Mouse (Mus musculus): ENCODE measurements around the gene Cxcr1.

Gene Cxcr1

DNA sequence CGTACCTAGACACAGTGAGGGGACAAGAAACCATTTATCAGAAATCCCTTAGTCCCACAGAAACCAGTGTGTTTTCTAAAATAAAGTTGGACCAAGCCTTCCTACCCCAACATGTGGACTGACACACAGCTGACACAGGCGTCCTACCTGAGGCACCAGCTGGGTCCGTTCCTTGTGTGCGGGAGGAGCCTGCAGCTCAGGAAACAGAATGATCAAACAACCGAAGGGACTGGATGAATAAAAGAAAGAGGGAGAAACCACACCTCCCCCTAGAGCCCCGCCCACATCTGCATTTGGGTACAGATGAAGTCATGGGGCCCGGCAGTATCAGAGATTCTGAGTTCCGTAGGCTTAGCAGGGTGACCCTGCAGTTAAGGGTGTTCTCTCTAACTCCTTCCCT lies at the start of gene Cxcr1:
TSS of gene Cxcr1 (minus strand) at position 187 of the 400 bp plus-strand sequence.
- no peak for DNase-seq

DNA sequence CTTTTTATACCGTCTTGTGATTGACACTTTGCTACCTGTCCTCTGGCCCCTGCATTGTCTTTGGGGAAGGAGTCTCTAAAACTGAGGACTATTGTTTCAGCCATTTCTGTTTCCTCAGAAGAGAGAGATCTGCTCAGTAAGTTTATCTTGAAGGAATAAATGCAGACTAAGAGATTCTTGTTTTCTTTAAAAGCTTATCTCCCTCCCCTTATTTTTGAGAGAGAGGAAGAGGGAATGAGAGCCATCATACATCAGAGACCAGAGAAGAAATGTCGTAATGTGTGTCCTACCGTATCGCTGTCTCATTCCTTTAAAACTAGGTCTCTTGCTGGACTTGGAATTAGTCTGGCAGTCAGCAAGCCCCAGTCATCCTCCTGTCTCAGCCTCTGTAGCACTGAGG lies 46.4 kb upstream of the Cxcr1 start:
- DNase-seq: no peak

DNA sequence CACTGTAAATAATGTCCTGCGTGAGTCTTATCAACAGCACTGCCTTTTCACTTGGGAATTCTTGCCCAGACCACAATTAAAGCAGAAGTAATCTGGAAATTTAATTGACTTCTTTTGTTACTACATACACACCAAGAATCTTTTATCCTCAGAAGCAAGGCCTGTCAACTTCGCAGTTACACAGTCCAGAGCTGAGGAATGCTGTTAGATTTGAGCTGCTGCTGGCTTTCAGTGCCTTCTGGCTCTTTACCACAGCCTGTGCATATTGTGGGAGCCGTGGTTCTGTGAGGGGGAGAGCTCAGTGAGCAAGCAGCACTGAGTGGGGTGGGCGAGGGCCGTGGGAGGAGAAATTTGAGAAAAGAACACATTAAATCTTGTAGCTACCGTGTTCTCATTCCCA lies 45.9 kb upstream of the Cxcr1 start:
- DNase-seq: peak; percentile 24

DNA sequence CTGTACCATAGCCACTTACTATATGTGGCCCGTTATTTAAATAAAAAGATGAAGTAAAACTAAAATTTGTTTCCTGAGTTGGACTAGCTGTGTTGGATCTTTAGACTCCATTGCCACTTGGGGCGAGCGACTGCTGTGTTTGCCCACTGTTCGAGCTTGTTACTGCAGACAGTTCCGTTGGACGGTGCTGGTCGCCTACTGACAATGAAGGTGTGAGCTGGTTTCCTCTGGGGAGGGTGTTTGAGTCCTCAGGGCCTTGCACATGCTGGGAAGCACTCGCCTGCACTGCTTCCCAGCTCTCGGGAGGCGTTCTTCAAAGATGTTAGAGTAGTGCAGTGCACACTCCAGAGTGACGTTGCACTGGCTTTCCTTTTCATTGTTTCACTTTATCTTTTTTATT lies 45.2 kb upstream of the Cxcr1 start:
- peak; percentile 18 for DNase-seq

DNA sequence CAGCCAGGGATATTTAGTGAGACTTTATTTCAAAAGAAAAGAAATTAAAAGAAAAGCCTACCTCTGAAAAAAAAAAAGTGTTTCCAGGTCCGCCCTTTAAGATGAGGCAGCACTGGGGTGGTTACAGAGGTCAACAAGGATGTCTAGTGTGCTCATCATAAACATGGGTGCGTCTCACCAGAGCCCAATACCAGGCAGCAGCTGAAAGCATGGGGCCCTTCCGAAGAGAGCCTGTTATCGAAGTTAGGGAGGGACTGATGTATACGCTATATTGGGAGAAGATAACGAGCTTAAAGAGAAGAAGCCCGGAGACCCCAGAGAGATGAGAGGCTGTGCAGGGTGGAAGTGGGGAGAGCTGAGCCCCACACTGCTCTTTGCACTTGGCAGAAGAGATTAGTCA lies 44.7 kb upstream of the Cxcr1 start:
- peak; percentile 72 for DNase-seq

DNA sequence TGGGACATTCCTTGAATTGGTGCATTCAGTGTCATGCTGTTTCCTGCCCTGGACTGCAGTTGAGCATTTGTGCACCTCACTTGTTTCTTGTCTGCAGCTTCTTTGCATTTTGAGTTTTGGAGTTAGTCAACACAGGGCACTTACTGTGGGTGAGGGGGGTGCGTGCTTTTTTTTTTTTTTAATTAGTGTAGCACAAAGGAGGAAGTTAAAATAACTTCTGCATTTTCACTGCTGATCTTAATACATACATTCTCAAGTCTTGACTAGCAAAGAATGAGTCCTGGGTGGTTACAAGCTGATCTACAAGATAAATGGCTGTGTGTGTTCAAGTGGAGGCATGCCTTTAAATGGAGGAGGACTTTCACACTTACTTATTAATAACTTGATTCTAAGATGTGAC lies 43.7 kb upstream of the Cxcr1 start:
- no peak for DNase-seq

DNA sequence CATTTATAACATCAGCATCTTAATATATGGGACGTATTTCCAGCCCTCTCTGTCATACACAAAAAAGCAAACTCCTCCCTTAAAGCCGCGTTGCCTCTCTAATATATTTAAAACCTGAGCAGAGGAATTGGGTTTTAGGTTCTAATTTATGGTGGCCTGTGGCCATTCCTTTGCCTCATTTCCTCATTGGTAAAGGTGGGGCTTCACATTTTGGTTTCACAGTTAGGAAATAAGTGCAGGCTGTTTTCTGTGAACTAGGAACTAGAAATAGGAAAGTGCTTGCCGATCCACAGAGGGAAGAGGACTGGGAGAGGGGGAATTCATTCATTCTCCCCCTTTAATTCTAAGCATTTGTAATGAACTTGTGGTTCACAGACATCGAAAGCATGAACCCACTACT lies 43.2 kb upstream of the Cxcr1 start:
- DNase-seq: no peak

DNA sequence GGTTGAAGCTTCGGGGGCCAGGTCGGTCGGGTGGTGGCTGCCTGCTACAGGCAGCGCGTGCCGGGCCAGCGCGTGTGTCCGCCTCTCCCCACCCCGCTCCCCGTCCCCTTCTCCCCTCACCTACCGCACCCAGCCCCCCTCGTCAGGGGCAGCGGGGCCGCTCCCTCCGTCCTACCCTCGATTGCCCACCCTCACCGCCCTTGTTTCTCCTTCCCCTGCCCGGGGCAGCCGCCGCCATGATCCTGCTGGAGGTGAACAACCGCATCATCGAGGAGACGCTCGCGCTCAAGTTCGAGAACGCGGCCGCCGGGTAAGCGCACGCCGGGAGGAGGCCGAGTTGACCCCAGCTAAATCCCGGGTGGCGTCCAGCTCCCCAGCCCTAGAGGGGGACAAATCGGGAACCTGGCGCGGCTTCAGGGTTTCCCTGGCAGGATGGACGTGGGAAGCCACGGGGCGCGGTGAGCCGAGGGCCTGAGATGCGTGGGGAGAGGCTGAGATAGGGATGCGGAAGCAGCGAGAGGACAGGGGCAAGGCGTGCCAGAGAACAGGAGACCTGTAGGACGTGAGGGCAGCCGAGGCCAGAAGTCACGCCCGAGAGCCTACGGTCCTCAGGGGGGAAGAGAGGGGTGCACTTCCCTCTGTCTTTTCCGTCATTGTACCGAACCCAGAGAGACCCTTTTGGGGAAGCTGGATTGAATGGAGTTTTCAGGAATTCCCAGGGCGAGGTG lies 42.3 kb upstream of the Cxcr1 start:
- DNase-seq: peak; percentile 75

DNA sequence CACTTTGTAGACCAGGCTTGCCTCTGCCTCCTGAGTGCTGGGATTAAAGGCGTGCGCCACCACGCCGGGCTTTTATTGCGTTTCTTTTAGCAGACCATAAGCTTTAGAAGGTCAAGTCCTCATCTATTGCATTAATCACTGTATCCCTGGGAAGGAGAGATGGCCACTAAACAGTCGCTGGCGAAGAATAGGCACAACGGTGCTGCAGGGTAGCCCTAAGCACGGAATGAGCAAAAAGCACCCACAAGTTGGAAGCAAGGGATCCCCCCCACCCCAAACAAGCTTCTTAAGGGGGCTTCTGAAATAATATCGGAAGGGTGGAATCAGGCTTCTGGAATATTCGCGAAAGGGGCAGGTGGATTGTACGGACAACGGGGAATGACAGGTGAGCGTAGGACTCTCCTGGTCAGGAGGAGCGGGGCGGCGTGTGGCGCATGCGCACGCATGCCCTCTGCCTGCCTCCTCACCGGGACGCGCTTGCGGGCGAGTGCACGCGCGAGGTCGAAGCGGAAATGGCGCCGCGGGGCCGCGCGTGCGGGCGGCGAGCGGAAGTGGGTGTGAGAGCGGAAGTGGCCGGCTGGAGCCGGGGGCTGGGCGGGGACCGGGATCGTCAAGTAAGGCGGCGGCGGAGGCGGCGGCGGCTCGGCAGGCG lies 41.6 kb upstream of the Cxcr1 start, which contains the start of gene Arpc2:
TSS of gene Arpc2 (plus strand) at position 147 of the 652 bp plus-strand sequence.
- peak; percentile 98 for DNase-seq

DNA sequence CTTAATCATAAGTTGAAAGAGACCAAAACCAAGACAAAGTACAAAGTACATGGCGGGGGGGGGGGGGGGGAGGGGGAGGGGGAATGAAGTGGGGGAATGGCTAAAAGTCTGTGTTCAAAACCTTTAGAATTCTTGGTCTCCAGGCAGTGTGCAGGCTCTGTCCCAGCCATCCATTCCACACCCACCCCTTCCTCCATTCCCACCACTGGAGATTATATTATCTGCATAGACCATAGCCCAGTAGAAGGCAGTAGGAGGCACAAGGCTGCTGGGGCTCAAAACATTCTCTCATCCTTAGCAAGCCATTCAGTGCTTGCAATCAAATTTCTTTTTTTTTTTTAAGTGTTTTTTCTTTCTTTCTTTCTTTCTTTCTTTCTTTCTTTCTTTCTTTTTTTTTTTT lies 36.6 kb upstream of the Cxcr1 start:
- no peak for DNase-seq

DNA sequence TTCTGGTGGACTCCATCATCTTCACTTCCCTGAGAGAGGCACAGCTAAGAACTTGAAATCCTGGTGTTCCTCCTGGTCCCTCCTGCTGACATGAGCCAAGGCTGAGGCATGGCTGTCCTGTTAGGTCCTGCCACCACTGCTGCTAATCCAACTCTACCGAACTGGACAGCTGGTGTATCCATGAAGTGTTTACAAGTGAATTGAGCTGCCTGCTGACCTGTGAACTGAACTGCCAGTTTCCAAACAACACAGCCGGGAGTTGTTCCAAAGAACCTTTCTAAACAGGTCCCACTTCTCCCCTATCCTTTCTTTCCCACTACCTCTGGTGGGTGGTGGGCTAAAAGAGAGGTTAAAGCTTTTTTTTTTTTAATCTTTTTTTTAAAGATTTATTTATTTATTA lies 35.5 kb upstream of the Cxcr1 start:
- DNase-seq: no peak

DNA sequence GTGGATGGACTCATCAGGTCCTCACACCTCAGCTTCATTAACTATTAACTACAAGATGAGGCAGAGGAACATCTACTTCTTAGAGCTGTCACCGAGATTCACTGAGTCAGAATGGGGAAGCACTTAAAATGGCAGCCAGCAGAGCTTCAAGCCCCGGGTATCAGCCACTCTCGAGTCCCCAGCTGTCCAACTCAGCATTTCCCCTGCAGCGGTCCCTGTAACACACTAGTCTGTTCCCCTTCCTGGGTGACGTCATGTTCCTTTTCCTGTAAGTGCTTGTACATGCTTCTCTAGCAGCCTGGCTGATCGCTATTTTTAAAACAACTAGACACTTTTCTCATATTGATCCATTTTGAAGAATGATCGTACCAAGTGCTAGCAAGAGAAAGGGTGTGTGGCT lies 32.9 kb upstream of the Cxcr1 start:
- peak; percentile 39 for DNase-seq

DNA sequence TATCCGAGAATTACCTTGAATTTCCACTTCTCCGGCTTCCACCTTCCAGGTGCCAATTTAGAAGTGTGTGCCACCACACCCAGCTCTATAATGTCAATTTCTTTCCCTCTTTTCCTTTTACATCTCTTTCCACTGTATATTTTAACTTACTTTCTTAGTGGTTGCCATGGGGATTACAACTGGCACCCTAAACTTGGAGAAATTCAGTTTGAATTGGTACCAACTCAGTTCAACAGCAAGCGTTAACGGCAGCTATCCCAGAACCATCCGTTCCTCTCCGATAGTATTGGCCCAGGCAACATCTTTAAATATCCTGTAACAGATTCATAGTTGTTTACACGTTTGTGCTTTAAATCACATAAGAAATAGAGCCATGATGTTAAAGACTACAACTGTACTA lies 25.5 kb upstream of the Cxcr1 start:
- DNase-seq: no peak

DNA sequence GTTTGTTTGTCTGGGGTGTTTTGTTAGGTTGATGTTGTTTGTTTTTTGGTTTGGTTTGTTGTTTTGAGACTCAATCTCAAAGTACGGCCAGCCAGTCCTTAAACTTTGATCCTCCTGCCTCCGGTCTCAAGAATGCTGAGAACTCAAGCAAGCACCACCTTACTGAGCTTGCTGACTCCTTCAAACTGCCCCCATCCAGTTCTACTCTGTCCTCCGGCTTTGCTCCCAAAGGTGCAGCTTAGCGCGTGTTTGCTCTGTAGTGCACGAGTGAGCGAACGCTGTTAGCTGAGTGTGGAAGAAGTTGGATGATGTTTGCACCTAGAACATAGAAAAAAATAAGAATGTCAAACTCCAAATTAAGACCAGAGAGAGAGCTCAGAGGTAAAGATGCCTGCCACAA lies 14.5 kb upstream of the Cxcr1 start:
- no peak for DNase-seq

DNA sequence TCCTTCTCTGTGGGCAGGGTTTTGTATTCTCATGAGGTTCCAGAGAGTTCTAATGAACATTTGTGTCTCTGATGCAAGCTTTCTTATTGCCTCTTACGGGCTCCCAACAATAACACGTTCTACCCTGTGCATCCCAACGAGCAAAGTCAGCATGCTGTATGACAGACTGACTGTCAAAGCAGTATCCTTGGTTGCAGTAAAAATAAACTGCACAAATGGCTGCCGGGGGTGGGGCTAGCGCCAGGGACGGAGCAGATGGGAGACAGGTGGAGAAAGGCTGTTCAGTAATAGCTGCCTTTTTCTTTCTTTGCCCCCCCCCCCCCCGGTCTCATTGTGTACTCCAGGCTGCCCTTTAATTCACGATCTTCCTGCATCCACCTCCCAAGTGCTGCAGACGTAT lies 13.5 kb upstream of the Cxcr1 start:
- no peak for DNase-seq

DNA sequence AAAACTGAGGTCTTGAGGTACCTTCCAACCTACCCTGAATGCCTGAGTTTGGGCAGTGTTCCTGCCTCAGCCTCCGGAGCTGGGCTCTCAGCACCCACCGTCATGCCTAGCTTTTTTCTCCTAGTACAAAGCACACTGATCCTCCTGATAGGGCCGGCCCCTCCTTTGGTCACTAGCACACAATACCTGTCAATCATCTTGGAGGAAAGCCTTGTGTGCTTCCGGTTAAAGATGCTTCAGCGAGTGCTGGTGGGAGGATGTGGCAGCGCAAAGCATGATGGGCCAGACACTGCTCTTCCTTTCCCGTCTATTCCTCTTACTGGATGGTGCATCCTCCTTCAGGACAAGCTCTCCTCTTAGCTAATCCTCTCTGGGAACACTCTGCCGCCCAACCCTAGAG lies 12.2 kb upstream of the Cxcr1 start:
- no peak for DNase-seq

DNA sequence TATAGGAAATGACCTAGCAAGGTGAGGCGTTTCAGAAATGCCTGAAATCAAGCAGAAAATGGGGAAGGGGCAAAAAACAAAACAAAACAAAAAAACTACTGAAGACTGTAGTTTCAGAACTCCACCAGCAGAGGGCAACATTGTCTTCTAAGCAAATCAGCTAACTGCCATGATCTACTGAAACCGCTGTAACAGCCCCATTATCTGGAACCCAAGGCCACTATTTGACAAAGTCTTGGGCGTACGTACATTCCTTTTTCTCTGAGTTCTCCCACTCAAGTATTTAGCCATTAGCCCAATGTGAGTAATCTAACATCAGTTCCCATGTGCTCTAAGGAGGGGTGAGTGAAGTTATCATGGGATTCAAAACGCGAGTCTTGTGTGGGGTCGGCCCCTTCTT lies 11.4 kb upstream of the Cxcr1 start:
- no peak for DNase-seq

DNA sequence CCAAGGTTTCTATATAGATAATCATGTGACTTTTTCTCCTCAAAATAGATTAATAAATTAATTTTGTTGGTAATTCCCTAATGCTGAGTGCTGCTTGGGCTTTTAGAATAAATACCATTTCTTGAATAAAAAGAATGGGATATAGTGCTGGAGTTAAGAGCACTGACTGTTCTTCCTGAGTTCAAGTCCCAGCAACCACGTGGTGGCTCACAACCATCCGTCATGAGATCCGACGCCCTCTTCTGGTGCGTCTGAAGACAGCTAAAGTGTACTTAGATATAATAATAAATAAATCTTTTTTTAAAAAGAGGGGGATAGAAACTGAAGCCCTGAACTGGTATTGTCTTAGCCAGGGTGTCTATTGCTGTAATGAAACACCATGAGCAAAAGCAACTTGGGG lies 9.0 kb upstream of the Cxcr1 start:
- no peak for DNase-seq

DNA sequence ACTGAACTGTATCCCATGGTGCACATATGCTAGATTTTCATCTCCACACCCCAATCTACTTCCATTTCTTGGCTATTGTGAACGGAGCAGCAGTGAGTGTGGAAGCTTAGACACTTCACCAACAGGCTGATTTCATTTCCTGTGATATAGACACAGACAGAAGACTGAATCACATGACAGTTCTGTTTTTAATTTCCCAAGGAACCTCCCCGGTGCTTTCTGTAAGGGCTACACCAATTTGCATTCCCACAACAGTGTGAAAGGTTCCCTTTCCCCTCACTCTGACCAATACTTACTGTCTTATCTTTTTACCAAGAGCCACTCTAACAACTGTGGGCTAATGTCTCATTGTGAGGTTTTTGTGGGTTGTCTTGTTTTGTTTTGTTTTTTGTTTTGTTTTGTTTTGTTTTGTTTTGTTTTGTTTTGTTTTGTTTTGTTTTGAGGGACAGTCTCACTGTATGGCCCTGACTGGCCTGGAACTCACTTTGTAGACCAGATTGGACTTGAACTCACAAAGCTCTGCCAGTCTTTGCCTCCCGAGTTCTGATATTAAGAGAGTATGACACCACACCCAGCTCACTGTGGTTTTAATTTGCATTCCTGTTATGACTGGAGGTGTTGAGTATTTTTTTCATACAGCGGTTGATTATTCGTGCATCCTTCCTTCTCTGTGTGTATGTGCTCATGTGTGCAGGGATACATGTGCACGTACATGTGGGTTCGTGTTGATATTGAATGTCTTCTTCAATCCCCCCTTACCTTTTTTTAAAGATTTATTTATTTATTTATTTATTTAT lies 6.8 kb upstream of the Cxcr1 start:
- DNase-seq: no peak

DNA sequence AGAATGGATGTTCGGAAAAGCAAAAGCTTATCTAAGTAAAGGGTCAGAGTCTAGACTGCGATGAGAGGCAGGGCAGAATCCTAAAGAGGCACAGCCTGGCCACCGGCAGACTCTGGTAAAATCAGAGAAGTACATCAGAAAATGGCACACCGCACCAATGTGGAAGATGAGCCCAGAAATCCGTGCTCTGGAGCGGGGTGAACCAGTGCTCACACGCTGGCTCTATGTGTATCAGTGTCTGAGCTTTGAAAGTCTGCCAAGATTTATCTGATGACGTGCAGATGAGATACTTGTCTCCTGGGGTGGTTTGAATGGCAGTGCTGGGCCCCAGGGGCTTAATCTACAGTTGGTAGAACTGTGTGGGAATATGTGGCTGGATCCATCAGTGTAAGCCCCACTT lies 4.6 kb upstream of the Cxcr1 start:
- DNase-seq: no peak

DNA sequence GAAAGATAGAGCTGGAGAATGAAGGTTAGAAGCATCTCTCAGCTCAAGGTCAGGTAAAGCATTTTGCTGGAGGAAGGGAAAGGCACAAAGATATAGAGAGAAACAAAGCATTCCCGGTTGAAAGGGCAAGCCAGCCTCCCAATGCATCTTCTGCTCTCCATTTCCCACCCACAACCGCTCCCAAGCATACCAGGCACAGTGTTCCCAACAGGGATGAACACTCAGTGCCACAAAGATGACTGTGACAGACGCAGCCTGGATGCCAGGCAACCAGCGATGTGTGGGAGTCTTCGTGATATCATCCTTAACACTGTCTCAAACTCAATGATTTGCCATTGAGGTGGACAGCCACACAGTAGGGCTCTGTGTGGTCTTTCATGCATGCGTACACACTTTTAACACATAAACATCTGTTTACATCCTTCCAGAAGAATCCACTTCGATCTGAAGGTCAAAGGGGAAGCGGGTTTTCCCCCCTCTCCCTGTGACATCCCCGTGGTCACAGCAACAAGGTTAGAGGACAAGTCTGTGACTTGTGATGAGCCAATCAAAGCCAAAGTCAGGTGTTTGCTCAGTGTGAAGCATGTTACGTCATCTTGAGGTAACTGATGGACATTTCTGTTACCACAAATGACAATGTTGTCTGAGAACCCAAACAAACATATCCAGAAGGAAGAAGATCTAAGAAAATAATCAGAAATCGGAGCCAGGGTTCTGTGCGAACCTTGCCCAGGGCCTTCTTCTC lies 3.5 kb upstream of the Cxcr1 start:
- DNase-seq: no peak

DNA sequence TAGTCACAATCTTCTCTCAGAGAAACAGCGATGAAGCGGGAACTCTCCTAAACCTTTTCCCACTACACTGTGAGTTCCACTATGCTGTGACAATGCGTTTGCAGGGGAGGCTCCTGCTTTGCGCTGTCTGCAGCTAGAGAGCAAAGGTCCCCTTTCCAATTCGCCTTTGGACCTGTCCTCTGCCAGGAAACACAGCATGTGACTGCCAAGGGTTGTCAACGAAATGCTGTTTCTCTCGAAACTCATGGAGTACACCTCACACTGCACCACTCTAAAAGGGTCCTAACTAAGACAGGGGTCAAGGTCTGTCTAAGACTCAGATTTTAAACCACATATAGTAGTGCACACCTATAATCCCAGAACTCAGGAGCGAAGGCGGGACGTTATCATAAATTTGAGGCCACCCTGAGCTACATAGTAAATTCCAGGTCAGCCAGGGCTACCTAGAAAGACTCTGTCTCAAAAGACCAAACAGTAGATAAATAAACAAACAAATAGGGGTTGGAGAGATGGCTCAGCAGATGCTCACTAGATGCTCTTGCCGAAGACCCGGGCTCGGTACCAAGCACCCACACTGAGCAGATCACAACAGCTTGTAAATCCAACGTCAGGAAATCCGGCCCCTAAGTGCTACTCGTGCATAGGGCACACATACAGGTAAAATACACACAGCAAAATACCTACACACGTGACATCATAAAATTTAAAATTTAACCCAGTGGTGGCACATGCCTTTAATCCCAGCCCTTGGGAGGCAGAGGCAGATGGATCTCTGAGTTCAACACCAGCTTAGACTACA lies 2.4 kb upstream of the Cxcr1 start:
- DNase-seq: peak; percentile 43
